Mouse (Mus musculus) cerebellum, adult (tissue): ENCODE results near the gene Babam2.
A peak's percentile ranks its signal among the peaks of the same experiment; 100 is the strongest.

ENCODE experiments used
- ATAC-seq: cut with Nextera tagmentation; 2 replicates; pipeline ENCODE4 v1.9.2; 2017; ENCODE audit warnings: mild to moderate bottlenecking, moderate library complexity, mixed read lengths; ENCODE audit not compliant: insufficient number of reproducible peaks, low FRiP score, low TSS enrichment

Babam2 gene

GRCm38 (mm10) chr5:32029834-32030433 lies 332.4 kb downstream of the Babam2 start:
- no peak for ATAC-seq

DNA sequence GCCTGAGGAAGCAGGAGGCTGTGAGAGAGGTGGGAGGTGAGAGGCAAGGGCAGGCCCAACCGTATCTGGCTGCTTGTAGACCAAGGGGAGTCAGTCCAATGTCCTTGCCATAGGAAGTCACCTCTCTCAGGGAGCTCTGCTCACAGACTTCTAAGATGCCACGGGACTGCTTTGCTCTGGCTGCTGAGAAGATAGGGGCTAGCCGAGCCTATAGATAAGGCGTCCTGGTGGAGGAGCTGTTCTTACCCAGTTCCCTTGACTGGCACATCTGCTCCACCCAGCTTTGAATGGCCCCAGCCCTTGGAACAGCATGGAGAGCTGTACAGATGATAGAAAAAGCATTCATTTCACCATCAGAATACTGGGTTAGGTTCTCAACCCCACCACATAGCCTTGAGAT lies 335.7 kb downstream of the Babam2 start:
- ATAC-seq, result no peak

GRCm38 (mm10) chr5:32033621-32034020 lies 336.1 kb downstream of the Babam2 start:
- no peak for ATAC-seq

GRCm38 (mm10) chr5:32034475-32035054 lies 337.1 kb downstream of the Babam2 start:
- no peak for ATAC-seq

DNA sequence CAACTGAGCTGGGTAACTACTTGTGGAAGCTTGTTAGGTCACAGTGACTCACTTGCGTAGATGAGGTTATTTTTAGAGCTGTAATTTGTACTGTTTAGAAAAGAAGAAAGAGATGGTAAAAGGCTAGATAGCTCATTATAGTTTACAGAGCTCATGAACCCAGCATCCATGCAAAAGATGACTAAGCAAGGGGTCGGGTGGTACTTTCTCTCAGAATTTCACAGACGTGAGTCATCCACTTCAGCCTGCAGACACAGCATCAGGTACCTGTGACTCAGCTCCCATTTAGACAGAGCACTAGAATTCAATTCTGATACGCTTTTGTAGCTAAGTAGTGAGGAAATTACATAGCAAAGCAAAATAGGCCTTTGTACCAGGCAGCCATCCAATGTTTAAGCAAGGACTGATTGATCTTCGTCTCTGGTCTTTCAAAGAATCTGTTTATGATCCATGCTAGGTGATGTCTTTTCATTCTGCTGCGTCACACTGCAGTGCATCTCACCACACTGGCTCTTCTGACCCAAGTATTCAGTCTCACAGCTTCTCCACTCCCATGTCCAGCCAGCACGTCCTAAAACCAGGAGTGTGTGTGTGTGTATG lies 338.3 kb downstream of the Babam2 start:
- ATAC-seq, result no peak

- peak; percentile 56; the same call in 1 of the 2 replicates for ATAC-seq
Measured at GRCm38 (mm10) chr5:32036896-32037295, 339.4 kb downstream of the Babam2 start.

GRCm38 (mm10) chr5:32037546-32037945 lies 340.1 kb downstream of the Babam2 start:
- no peak for ATAC-seq

- ATAC-seq, result no peak
Measured at GRCm38 (mm10) chr5:32038994-32039393, 341.5 kb downstream of the Babam2 start.

- ATAC-seq, result no peak
Measured at GRCm38 (mm10) chr5:32039511-32039910, 342.0 kb downstream of the Babam2 start.

DNA sequence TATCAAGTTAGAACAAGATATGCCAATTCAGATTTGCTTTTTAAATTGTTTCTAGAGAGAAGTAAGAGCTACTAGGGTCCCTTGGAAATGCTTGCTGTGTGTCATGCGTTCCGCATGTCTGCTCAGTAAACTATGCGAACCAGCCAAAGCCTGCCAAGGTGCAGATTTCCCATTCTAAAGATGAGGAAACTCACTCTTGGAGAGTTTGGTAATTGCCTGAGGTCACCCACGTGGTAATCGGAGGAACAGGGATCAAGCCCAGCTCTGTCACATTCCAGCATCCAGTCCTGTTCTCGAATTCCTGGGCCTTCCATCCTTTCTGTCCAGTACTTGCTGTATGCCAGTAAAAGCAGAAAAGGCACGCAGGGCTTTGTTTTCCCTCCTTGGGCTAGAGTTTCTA lies 345.7 kb downstream of the Babam2 start:
- no peak for ATAC-seq

DNA sequence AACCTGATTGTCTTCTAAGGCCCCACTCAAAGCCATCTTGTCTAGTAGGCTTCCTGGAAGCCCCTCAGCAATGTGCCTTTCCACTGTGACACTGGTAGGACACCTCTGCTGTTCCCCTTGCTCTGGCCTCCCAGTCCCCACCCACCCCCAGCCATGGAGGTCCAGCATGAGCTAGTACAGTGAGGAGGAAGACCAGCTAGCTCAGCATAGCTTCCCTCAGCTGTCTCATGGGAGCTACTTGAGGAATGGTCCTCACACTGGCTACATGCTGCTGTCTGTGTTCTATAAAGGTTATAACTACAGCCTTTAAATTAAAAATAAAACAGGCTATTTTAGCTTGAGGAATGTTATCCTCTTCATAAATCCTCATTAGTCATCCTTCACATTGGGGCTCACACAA lies 346.5 kb downstream of the Babam2 start:
- no peak for ATAC-seq

- ATAC-seq, result no peak
Measured at GRCm38 (mm10) chr5:32051899-32052298, 354.4 kb downstream of the Babam2 start.

- no peak for ATAC-seq
Measured at GRCm38 (mm10) chr5:32052467-32052866, 355.0 kb downstream of the Babam2 start.

DNA sequence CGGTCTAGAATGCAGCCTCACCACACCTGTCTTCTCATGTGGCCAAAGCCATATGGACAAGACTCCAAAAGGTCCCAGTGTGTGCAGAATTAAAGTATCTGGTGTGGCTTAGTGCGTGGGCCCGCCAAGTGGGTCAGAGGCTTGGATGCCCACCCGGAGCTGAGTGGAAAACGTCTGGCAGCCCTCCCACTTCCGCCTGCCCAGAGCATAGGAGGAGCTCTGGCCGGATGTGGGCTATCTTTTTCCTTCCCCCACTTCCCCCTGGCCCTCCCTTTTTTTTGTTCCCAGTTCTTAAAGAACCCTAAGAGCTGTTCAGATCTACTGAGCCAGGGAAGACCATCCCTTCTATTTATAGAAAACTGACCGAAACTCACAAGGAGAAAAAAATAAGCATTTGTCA lies 356.0 kb downstream of the Babam2 start:
- no peak for ATAC-seq

- ATAC-seq, result no peak
Measured at GRCm38 (mm10) chr5:32055676-32056075, 358.2 kb downstream of the Babam2 start.

DNA sequence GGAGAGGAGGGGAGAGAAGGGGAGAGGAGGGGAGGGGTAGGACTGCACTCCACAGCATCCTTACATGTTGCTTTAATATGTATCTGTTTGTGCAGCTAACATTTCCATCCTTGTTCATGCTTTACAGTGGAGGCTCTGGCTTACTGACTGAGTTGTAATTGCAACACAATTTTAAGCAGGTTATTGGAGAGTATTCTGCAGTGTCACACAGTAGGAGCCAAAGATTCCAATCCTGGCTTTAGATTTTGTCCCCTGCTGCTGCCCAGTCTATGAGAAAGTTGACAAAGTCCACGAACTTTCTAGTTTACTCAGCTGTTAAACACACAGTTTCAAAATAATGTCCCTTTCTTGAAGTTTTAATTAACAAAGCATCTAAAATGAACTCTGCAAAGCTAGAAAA lies 358.6 kb downstream of the Babam2 start:
- ATAC-seq, result no peak

DNA sequence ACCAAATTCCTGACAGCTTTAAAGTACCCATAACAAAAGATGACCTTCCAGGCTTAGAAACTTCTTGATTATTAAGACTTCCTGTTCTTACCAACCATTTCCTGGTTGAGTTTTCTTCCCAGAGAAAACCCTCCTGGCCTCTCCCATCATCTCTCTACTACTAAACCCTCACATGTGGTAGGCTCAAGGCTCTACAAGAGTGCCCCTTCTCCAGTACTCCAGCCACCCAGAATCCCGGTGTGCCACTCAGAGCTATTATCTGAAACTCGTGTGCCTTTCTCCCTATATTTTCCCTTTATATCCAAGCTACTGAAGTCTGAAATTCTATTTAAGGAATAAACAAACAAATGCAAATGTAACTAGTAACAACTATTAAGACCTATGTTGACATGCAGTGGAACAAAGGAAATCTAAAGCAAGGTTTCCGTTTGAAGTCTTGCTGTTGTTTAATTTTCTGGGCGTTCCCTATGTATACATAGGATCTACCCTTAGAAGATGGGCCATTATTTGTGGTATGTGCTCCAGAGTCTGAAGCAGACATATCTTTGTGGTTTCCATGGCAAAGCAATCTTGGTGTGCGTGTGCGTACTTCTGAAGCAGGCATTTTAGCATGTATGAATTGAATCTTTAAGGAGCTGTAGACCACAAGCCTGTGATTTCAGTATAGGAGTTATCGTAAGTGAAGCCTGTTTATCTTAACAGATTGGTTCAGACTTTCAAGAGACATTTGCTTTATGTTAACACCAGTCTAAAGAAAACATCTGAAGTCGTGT lies 361.2 kb downstream of the Babam2 start:
- no peak for ATAC-seq

GRCm38 (mm10) chr5:32059254-32059796 lies 361.8 kb downstream of the Babam2 start:
- no peak for ATAC-seq

DNA sequence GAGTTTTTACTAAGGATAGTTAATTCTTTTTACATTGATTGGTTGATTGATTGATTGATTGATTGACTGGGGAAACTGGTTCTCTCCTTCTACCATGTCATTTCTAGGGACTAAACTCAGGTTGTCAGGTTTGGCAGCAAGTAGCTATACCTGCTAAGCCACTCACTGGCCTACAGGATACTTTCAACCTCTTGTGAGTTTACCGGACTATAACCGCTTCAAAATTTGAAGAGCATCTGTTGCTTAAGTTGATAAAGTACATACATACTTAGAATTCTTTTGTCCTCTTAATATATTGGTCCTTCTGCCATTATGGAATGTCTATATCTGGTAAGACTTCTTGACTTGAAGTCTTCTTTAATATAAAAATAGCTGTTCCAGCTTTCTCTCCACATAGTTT lies 363.0 kb downstream of the Babam2 start:
- ATAC-seq, result no peak

DNA sequence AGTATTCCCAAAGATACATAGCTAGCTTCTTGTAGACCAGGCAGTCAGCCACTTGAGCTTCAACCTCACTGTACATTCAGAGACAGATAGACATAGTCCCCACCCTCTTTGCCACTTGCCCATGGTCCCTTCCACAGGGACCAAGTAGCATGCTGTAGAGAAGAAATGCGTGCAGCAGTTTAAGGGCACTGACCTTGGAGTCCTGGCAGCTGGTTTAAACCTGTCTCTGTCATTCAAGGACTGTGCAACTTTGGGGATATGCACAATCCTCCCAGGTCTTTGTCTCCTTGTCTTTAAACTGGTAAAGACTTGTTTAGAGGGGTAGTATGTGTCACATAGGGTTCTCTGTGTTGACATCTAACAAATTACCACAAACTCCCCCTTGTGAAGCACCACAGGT lies 364.4 kb downstream of the Babam2 start:
- no peak for ATAC-seq
